Mouse (Mus musculus) midbrain, embryonic 14.5 days (tissue): ENCODE data around the gene Wfdc21. TPM values are rescaled to one million over a fixed set of nuclear protein-coding genes. Genes with fewer than 3 reads are reported as not detected.

Experiments
- polyA plus RNA-seq: library from polyadenylated mRNA; unstranded; fragments of >200 nt; fragmentation: Nextera tagmentation; extraction: Ambion mirVana; gene quantifications from 2 replicates; pipeline ENCODE4 v1.2.1, GENCODE M21; 2014

Gene Wfdc21
- polyA plus RNA-seq, 1 experiment from 2014 or later = not detected

Other genes with a start within 250 kb of the Wfdc21 start
- gene Heatr9, start 224.8 kb upstream of the Wfdc21 start, polyA plus RNA-seq = not detected in 2 replicates
- gene Ccl5, start 216.4 kb upstream of the Wfdc21 start, polyA plus RNA-seq = 1.6 TPM in 1 of 2 replicates, not detected in the other
- 0.27 and 6.9 TPM in 2 replicates for gene Ccl9, start 168.3 kb upstream of the Wfdc21 start, polyA plus RNA-seq
- 1.1 and 2.8 TPM in 2 replicates for gene Ccl6, start 153.9 kb upstream of the Wfdc21 start, polyA plus RNA-seq
- not detected in 2 replicates for gene Rpl9-ps1, start 101.3 kb upstream of the Wfdc21 start, polyA plus RNA-seq
- gene Ccl3, start 97.6 kb upstream of the Wfdc21 start, polyA plus RNA-seq = 1.00 and 2.4 TPM in 2 replicates
- gene Ccl4, start 84.4 kb upstream of the Wfdc21 start, polyA plus RNA-seq = 3.5 TPM in 1 of 2 replicates, not detected in the other
- 1.5 TPM in 1 of 2 replicates, not detected in the other for gene Wfdc17, start 42.9 kb upstream of the Wfdc21 start, polyA plus RNA-seq
- not detected in 2 replicates for gene Wfdc18, start 37.9 kb upstream of the Wfdc21 start, polyA plus RNA-seq
- gene Heatr6, start 6.8 kb downstream of the Wfdc21 start, polyA plus RNA-seq = 36.6 and 37.2 TPM in 2 replicates
- gene Hnf1b, start 103.1 kb downstream of the Wfdc21 start, polyA plus RNA-seq = 0.12 TPM in 2 replicates
- 22.5 and 28.8 TPM in 2 replicates for gene Ddx52, start 195.1 kb downstream of the Wfdc21 start, polyA plus RNA-seq
- gene Synrg, start 217.5 kb downstream of the Wfdc21 start, polyA plus RNA-seq = 25.8 and 34.2 TPM in 2 replicates